Mouse (Mus musculus) megakaryocyte, embryonic 14.5 days (primary cell): ENCODE measurements at regions not wholly inside any gene's neighbourhood (a gene's known extent, or its start where the extent isn't known, plus 50 kb on each side); places are given as distances from the start of the nearest gene placed in this dataset.

Experiments
- H3K27me3 ChIP-seq: replicated peaks from 2 replicates; pipeline ENCODE3; 2012; ENCODE audit warnings: inconsistent platforms
- H3K36me3 ChIP-seq: replicated peaks from 2 replicates; pipeline ENCODE3; 2012; ENCODE audit warnings: low read length, inconsistent platforms, mixed read lengths
- H3K4me1 ChIP-seq: 2 replicates; pipeline ENCODE4 v1.6.1; 2012; ENCODE audit warnings: inconsistent platforms
- H3K4me3 ChIP-seq: replicated peaks from 2 replicates; pipeline ENCODE3; 2012; ENCODE audit warnings: moderate library complexity, mild to moderate bottlenecking, inconsistent platforms
- H3K9me3 ChIP-seq: 2 replicates; pipeline ENCODE4 v1.6.1; 2012; ENCODE audit warnings: inconsistent platforms
- FLI1 ChIP-seq: IDR thresholded peaks from 2 replicates; pipeline ENCODE4 v1.6.1; 2012; ENCODE audit warnings: low read length, inconsistent platforms, mixed read lengths
- GATA1 ChIP-seq: IDR thresholded peaks from 3 replicates; pipeline ENCODE4 v1.6.1; 2012; ENCODE audit warnings: mixed read lengths, low read length, inconsistent platforms, borderline replicate concordance

DNA sequence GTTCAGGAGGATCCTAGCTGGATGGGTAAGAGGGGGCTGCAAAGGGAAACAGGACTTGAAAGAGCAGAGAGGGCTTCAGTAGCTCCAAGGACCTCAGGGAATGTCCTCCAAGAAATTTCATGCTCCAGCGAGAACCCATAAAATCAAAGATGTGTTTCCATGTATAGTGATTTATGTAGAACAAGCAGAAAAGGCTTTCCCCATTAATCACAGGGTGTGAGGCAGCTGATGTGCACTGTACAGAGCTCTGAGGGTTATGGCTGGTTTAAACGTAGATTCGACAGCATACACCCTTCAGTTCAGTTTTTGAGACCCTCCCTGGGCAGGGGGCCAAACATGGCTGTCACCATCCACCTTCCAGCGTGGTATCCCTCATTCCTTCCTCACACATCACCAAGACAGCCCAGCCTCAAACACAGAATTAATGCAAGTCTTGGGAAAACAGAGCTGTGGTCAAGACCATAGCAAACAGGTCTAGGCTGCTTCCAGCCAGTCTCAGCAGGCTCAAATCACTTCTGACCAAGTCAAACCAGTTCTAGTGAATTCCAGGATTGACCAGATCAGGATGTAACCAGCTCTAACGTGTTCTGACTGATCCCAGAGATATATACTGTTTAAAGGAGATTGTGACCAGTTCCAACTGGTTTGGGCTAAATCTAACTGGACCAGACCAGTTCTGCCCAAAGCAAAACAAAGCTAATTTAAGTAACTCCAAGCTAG is 78.9 kb upstream of the Smad3 start:
- H3K4me1 ChIP-seq, result peaks cover 11% of the 10 kb centered on the region; the same call in 1 of the 2 replicates
- peaks cover 4% of the 10 kb centered on the region; the same call in 1 of the 2 replicates for H3K9me3 ChIP-seq
- H3K4me3 ChIP-seq, result no peak overlapping the region
- peaks cover 82% of the 10 kb centered on the region for H3K27me3 ChIP-seq
- TF ChIP-seq GATA1, result no peak
- H3K36me3 ChIP-seq, result no peaks in the 10 kb centered on the region

DNA sequence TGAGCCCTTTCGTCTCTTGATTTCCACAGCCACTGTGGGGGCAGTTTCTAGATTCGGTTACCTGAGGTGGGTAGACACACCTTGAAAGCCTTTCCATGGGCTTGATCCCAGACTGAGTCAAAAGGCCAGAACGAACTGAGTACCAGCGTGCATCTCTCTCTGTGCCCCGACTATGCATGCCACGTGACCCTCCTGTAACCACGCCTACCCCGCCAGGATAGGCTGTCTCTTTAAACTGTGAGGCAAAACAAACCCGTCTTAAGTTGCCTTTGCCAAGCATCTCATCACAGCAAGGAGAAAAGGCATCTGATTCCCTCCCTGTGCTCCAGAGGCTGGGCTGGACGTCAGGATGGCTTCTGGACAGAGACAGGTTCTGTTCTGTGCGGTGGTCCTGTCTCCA is 78.2 kb upstream of the Smad3 start:
- no peak for TF ChIP-seq GATA1
- no peak for TF ChIP-seq FLI1

DNA sequence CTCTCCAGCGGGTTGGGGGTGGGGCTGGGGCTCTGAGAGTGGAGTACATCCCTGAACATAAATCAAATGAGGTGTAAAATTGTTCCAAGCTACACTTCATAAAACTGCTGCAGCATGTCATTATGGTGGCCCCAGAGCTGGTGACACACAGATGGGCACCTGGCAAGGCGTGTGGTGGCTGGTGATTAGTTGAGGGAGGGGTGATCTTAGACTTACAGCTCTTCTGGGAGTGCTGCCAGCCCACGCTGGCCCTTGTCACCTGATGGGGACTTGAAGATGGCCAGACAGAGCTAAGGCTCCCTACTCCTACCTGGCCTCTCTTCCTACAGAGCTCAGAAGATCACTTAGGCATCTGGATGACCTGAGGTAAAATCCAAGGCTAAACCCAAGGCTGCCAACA is 76.6 kb upstream of the Smad3 start:
- TF ChIP-seq FLI1 (no peak), GATA1 (no peak)
- Histone ChIP-seq H3K4me3 (no peak overlapping the region), H3K36me3 (no peaks in the 10 kb centered on the region), H3K9me3 (peaks cover 4% of the 10 kb centered on the region; the same call in 1 of the 2 replicates), H3K4me1 (peaks cover 11% of the 10 kb centered on the region; the same call in 1 of the 2 replicates), H3K27me3 (peaks cover 62% of the 10 kb centered on the region)

More for the DNA sequence above, 78.2 kb upstream of the Smad3 start:
- Histone ChIP-seq H3K4me1 (peaks cover 11% of the 10 kb centered on the region; the same call in 1 of the 2 replicates), H3K27me3 (peaks cover 75% of the 10 kb centered on the region), H3K4me3 (no peak overlapping the region), H3K36me3 (no peaks in the 10 kb centered on the region), H3K9me3 (peaks cover 4% of the 10 kb centered on the region; the same call in 1 of the 2 replicates)

DNA sequence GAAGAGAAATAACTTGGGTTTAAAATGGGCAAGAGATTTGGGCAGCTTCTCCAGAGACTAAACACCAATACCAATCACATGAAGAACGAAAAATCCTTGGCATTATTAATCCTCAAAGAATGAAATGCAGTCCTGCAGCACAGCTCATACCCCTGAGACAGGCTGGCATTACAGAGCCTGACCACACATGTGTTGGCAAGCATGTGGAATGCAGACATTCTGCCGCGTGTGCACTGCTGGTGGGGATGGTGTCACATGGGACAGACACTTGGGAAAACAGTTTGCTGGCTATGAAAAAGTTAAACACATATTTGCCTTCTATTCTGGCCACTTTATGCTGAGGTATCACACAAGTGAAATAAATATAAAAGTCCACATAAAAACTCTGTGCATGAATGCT is 60.4 kb upstream of the Smad3 start:
- H3K36me3 ChIP-seq, result no peaks in the 10 kb centered on the region
- H3K27me3 ChIP-seq, result peaks cover 31% of the 10 kb centered on the region
- TF ChIP-seq FLI1 (no peak), GATA1 (no peak)
- peaks cover 12% of the 10 kb centered on the region for H3K4me1 ChIP-seq
- H3K4me3 ChIP-seq, result no peak overlapping the region
- H3K9me3 ChIP-seq, result peaks cover 10% of the 10 kb centered on the region

DNA sequence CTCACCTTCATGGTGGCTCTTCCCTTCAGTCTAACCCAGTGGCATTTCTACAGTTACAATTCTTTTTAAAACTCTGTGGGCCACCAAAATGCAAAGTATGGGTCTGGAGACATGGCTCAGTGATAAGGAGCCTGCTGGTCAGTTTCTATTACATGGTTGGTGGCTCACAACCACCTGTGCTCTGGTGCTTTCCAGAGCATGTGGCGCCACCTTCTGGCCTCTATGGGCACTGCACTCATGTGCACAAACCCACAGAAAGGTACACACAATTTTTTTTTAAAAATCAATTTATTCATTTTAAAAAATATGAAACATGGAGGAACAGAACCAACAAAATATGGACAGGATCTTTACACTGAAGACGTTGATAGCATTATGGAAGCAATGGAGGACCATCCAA is 58.7 kb upstream of the Smad3 start:
- TF ChIP-seq GATA1 (no peak), FLI1 (no peak)
- Histone ChIP-seq H3K4me1 (peaks cover 21% of the 10 kb centered on the region), H3K36me3 (no peaks in the 10 kb centered on the region), H3K27me3 (peaks cover 17% of the 10 kb centered on the region), H3K4me3 (no peak overlapping the region), H3K9me3 (peaks cover 10% of the 10 kb centered on the region)

DNA sequence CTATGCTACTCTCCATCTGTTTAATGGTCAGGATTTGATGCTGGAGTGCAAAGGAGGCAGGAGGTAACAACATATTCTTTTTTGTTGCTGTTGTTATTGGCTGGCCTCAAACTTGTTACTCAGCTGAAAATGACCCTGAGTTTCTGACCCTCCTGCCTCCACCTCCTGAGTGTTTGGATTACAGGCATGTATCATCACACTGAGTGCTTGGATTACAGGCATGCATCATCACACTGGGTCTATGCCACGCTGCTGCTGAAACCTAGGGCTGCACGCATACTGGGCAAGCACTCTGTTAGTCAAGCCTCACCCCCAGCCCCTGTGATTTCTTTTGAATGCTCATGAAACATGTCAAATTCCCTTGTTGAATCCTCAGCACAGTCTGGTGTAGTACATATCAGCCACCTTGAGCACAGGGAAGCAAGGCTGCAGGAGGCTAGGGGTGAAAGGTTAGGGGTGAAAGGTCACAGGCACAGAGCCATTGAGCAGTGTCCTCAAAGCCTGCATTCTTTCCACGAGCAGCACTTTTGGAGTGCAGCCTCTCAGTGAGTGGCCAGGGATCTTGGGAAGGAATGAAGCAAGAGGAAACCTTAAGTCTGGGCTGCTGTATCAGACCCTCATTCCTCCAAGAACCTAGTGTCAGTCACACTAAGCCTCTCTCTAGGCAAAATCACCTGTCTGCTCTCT is 52.2 kb upstream of the Smad3 start:
- peaks cover 72% of the 10 kb centered on the region for H3K4me1 ChIP-seq
- H3K36me3 ChIP-seq, result no peaks in the 10 kb centered on the region
- H3K4me3 ChIP-seq, result no peak overlapping the region
- TF ChIP-seq GATA1, result no peak
- no peak for TF ChIP-seq FLI1
- peaks cover 25% of the 10 kb centered on the region for H3K27me3 ChIP-seq
- H3K9me3 ChIP-seq, result no peaks in the 10 kb centered on the region
